Mouse (Mus musculus): ENCODE results near the gene Pdzrn4.

DNA sequence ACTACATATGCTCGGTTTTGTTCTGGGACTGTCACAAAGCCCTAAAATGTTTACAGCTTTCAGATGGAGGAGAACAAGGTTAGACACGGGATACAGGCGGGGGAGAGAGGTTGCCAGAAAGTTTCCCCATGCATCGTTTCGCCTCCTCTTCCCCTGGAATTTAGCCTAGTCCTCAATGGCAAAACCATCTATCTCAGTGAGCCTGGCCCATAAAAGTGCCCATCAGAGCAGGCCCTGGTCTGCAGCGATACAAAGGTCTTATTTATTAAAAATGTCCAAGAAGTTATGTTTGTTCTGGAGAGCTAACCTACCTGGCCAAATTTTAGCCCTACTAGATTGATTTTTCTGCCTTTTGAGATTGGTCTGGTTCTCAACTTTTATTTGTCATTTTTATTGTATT lies 165.5 kb downstream of the Pdzrn4 start:
- TF ChIP-seq POLR2A (IDR thresholded peaks at IDR 0.05; ENCODE audit: low read depth, low read length) = no peak
- no peak for TF ChIP-seq CTCF (IDR thresholded peaks at IDR 0.05; ENCODE audit: extremely low read depth, insufficient read length, insufficient replicate concordance, low read depth, low read length)

All from small intestine, adult 2 months (tissue).